Mouse (Mus musculus): Measurements from ENCODE around the gene Pde4a. TPM values are rescaled to one million over a fixed set of nuclear protein-coding genes. Genes with fewer than 3 reads are reported as not detected.

Gene Pde4a
- total and polyA plus RNA-seq, 3 experiments: 1.7 to 7.6 (median 4.8) TPM

DNA sequence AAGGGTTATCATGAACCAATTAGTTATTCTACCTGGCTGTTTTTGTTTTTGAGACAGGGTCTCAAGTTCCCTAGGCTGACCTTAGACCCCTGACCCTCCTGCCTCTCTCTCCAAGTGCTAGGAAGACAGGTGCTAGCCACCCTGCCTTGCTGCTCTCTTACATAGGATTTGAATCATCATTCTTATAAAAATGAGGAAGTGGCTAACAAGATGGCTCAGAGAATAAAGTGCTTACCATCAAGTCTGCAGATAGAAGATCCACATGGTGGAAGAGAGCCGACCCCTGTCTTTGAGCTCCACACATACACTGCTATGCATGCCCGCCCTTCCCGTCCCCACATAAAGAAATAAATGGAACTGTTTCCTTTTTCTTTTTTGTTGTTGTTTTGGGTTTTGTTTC lies 10.7 kb upstream of the Pde4a start:
- Histone ChIP-seq H3K27ac (ENCODE audit: insufficient read depth, low read depth) (no peak overlapping the region), H3K27me3 (replicated peaks) (no peaks in the 10 kb centered on the region), H3K9ac (ENCODE audit: insufficient read depth, low read depth) (no peak overlapping the region), H3K4me2 (ENCODE audit: insufficient read depth, low read depth, poor library complexity, severe bottlenecking) (no peak overlapping the region), H3K36me3 (replicated peaks in 1 of 2; ENCODE audit: control insufficient read depth in 1 of 2, insufficient read depth in 1 of 2, low read length in 1 of 2) (no peaks in the 10 kb centered on the region), H3K4me3 (replicated peaks in 1 of 3; ENCODE audit: low read depth in 2 of 3, low read length in 2 of 3, poor library complexity in 1 of 3) (no peak overlapping the region), H3K79me2 (replicated peaks; ENCODE audit: control insufficient read depth, extremely low read depth, insufficient read depth, poor library complexity, severe bottlenecking) (no peaks in the 10 kb centered on the region), H3K9me3 (replicated peaks; ENCODE audit: low read length) (peaks cover 8% of the 10 kb centered on the region), H3K4me1 (ENCODE audit: control insufficient read depth in 1 of 2, insufficient read depth in 2 of 2) (peaks cover 0 to 29% of the 10 kb centered on the region in 2 experiments; a peak in 2 of 4 replicates)
- in situ Hi-C loops (cut with MboI; ENCODE audit: low pct_ligation_motif_present, low pct_unique_long_range_greater_than_20kb, low sequenced_read_pairs) (loop anchor here (5.0 kb wide), 1 partner anchor 68 kb away; no protein-coding TSS in a partner anchor), dilution Hi-C loops (cut with MboI; ENCODE audit: extremely low pct_ligation_motif_present, extremely low pct_unique_long_range_greater_than_20kb, low sequenced_read_pairs) (no loop called here)
- no peak for TF ChIP-seq MAX (IDR thresholded peaks at IDR 0.05; ENCODE audit: low read length)
- no peak for TF ChIP-seq MEF2A (IDR thresholded peaks at IDR 0.05; ENCODE audit: borderline replicate concordance, low read depth, low read length)
- TF ChIP-seq RAD21 (IDR thresholded peaks at IDR 0.05; ENCODE audit: low read depth, low read length): no peak
- peak; percentile 24; the same call in 1 of the 2 replicates for TF ChIP-seq IRF4 (IDR thresholded peaks at IDR 0.05; ENCODE audit: low read depth, low read length)
- no peak for TF ChIP-seq ZMIZ1 (IDR thresholded peaks at IDR 0.05; ENCODE audit: low read depth, low read length)
- no peak for TF ChIP-seq USF2 (conservative IDR thresholded peaks at IDR 0.05; ENCODE audit: low read depth, low read length)
- TF ChIP-seq SIN3A (IDR thresholded peaks at IDR 0.05; ENCODE audit: low read length): no peak
- TF ChIP-seq NELFE (IDR thresholded peaks at IDR 0.05; ENCODE audit: low read depth, low read length): no peak
- no peak for TF ChIP-seq CTCF (conservative IDR thresholded peaks at IDR 0.05 in 1 of 2, IDR thresholded peaks at IDR 0.05 in 1 of 2; ENCODE audit: low read depth in 2 of 2, low read length in 2 of 2)
- no peak for TF ChIP-seq ZNF384 (IDR thresholded peaks at IDR 0.05; ENCODE audit: low read depth, low read length)
- no peak for TF ChIP-seq KAT2A (IDR thresholded peaks at IDR 0.05; ENCODE audit: insufficient replicate concordance, low read length)
- no peak for TF ChIP-seq ETS1 (conservative IDR thresholded peaks at IDR 0.05; ENCODE audit: low read depth, low read length)
- no peak for TF ChIP-seq CHD1 (IDR thresholded peaks at IDR 0.05; ENCODE audit: low read depth, low read length)
- TF ChIP-seq EP300 (IDR thresholded peaks at IDR 0.05; ENCODE audit: low read length): peak; percentile 56
- DNase-seq (ENCODE audit: extremely low read depth): no peak

DNA sequence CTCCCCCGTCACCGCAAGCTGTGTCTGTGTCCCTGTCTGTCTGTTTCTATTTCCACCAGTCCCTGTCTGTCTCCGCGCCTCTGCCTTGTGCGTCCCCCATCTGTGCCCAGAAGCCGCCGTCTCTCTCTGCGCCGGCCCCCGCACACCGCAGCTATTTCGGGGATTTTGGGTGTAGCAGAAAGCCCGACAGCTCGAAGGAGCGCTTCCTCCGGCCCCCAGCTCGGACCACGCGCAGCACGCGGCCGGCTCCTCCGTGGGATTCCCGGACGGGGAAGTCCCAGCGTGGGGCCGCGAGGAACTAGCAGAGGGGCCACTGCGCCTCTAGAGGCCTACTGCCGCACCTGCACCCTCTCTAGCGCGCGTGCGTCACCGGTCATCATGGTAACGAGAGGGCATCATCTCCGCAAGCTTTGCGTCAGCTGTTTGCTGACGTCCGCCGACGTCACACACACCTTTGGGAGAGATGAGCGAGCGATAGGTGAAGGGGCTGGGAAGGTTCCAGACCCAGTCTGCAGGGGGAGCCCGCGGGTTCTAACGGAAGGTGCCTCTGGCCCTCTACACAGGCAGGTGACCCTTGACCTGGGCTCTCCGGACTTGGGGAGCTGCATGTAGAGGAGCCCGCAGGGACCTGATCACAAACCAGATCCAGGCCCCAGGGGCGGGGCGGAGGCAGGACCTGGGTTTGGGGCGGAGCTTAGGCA lies 4.2 kb upstream of the Pde4a start:
- Histone ChIP-seq H3K36me3 (replicated peaks in 1 of 2; ENCODE audit: control insufficient read depth in 1 of 2, insufficient read depth in 1 of 2, low read length in 1 of 2) (peaks cover 0 to 15% of the 10 kb centered on the region in 2 experiments), H3K4me2 (ENCODE audit: insufficient read depth, low read depth, poor library complexity, severe bottlenecking) (peak overlapping the region; percentile 30), H3K27ac (ENCODE audit: insufficient read depth, low read depth) (peak overlapping the region; percentile 61), H3K27me3 (replicated peaks) (no peaks in the 10 kb centered on the region), H3K79me2 (replicated peaks; ENCODE audit: control insufficient read depth, extremely low read depth, insufficient read depth, poor library complexity, severe bottlenecking) (no peaks in the 10 kb centered on the region), H3K4me1 (ENCODE audit: control insufficient read depth in 1 of 2, insufficient read depth in 2 of 2) (peaks cover 10 to 27% of the 10 kb centered on the region in 2 experiments; a peak in 3 of 4 replicates), H3K9ac (ENCODE audit: insufficient read depth, low read depth) (peak overlapping the region; percentile 5), H3K4me3 (replicated peaks in 1 of 3; ENCODE audit: low read depth in 2 of 3, low read length in 2 of 3, poor library complexity in 1 of 3) (peak overlapping the region; percentile 43 to 56 (median 43)), H3K9me3 (replicated peaks; ENCODE audit: low read length) (peaks cover 20% of the 10 kb centered on the region)
- in situ Hi-C loops (cut with MboI; ENCODE audit: low pct_ligation_motif_present, low pct_unique_long_range_greater_than_20kb, low sequenced_read_pairs) (no loop called here), dilution Hi-C loops (cut with MboI; ENCODE audit: extremely low pct_ligation_motif_present, extremely low pct_unique_long_range_greater_than_20kb, low sequenced_read_pairs) (no loop called here)
- peak; percentile 90 for DNase-seq (ENCODE audit: extremely low read depth)
- TF ChIP-seq SIN3A (IDR thresholded peaks at IDR 0.05; ENCODE audit: low read length) (peak; percentile 18; the same call in 1 of the 2 replicates), ZKSCAN1 (IDR thresholded peaks at IDR 0.05; ENCODE audit: borderline replicate concordance, low read depth, low read length) (no peak), POLR2AphosphoS2 (IDR thresholded peaks at IDR 0.05; ENCODE audit: low read depth, low read length) (no peak), ELF1 (IDR thresholded peaks at IDR 0.05; ENCODE audit: low read depth, low read length) (peak; percentile 59), SMC3 (IDR thresholded peaks at IDR 0.05; ENCODE audit: low read depth, low read length) (no peak; the same call in none of the 2 replicates), KAT2A (IDR thresholded peaks at IDR 0.05; ENCODE audit: insufficient replicate concordance, low read length) (no peak), NRF1 (IDR thresholded peaks at IDR 0.05; ENCODE audit: low read depth, low read length) (peak; percentile 83), USF2 (conservative IDR thresholded peaks at IDR 0.05; ENCODE audit: low read depth, low read length) (no peak), IRF4 (IDR thresholded peaks at IDR 0.05; ENCODE audit: low read depth, low read length) (peak; percentile 64; the same call in 1 of the 2 replicates), ZC3H11A (IDR thresholded peaks at IDR 0.05; ENCODE audit: low read depth, low read length) (no peak), EP300 (IDR thresholded peaks at IDR 0.05; ENCODE audit: low read length) (no peak; the same call in 1 of the 2 replicates), PAX5 (IDR thresholded peaks at IDR 0.05; ENCODE audit: low read length) (no peak), RAD21 (IDR thresholded peaks at IDR 0.05; ENCODE audit: low read depth, low read length) (peak; percentile 36), RCOR1 (conservative IDR thresholded peaks at IDR 0.05; ENCODE audit: low read depth, low read length) (no peak), MYC (IDR thresholded peaks at IDR 0.05; ENCODE audit: low read depth, low read length) (no peak; the same call in 1 of the 2 replicates), POLR2A (IDR thresholded peaks at IDR 0.05; ENCODE audit: low read depth, low read length) (peak; percentile 77), CHD1 (IDR thresholded peaks at IDR 0.05; ENCODE audit: low read depth, low read length) (no peak), UBTF (IDR thresholded peaks at IDR 0.05; ENCODE audit: low read depth, low read length) (0 out of 2 replicates have a peak, but pooled peaks have one; percentile 67), JUN (IDR thresholded peaks at IDR 0.05; ENCODE audit: insufficient read depth, low read depth, low read length) (no peak), TBP (conservative IDR thresholded peaks at IDR 0.05; ENCODE audit: low read depth, low read length) (no peak), CTCF (conservative IDR thresholded peaks at IDR 0.05 in 1 of 2, IDR thresholded peaks at IDR 0.05 in 1 of 2; ENCODE audit: low read depth in 2 of 2, low read length in 2 of 2) (peak; percentile 33 to 82; a peak in 2 of 4 replicates), JUND (conservative IDR thresholded peaks at IDR 0.05; ENCODE audit: low read depth, low read length) (no peak), NELFE (IDR thresholded peaks at IDR 0.05; ENCODE audit: low read depth, low read length) (peak; percentile 63), TCF12 (IDR thresholded peaks at IDR 0.05; ENCODE audit: low read depth, low read length) (peak; percentile 86), CHD2 (IDR thresholded peaks at IDR 0.05; ENCODE audit: low read length) (peak; percentile 36; the same call in 1 of the 2 replicates)

Measured in CH12.LX (cell line).